Mouse (Mus musculus) CH12.LX (cell line): ENCODE measurements around the gene Ifitm7. TPM values are rescaled to one million over a fixed set of nuclear protein-coding genes. Genes with fewer than 3 reads are reported as not detected.
"Not testable (repeated sequence)": the region's sequence is repeated elsewhere in the genome, so short reads cannot be mapped to it uniquely, and the experiment has no call there.

Experiments
- DNase-seq: peaks from one replicate; pipeline ENCODE4 v3.0.0-alpha.2; 2013; ENCODE audit errors: extremely low read depth
- H3K27ac ChIP-seq: 2 replicates; pipeline ENCODE4 v1.5.1; 2012; ENCODE audit warnings: low read depth, mild to moderate bottlenecking, control low read depth, moderate library complexity; ENCODE audit not compliant: insufficient read depth
- H3K27me3 ChIP-seq: replicated peaks from 2 replicates; pipeline ENCODE3; 2012; ENCODE audit warnings: inconsistent platforms
- H3K36me3 ChIP-seq, 2 experiments: replicated peaks in 1 of 2; 2 replicates each; pipeline versions ENCODE3 to v1.6.1; 2012; ENCODE audit warnings: inconsistent platforms in 1 of 2, low read length in 1 of 2, mild to moderate bottlenecking in 1 of 2, mixed read lengths in 1 of 2, moderate library complexity in 1 of 2; ENCODE audit not compliant: control insufficient read depth in 1 of 2, insufficient read depth in 1 of 2
- H3K4me1 ChIP-seq, 2 experiments: 2 replicates each; pipeline ENCODE4 v1.6.1; 2012; ENCODE audit warnings: inconsistent platforms in 1 of 2, moderate library complexity in 1 of 2; ENCODE audit not compliant: insufficient read depth in 2 of 2, control insufficient read depth in 1 of 2
- H3K4me2 ChIP-seq: 2 replicates; pipeline ENCODE4 v1.6.1; 2012; ENCODE audit warnings: low read depth, mild to moderate bottlenecking, control low read depth; ENCODE audit not compliant: poor library complexity, insufficient read depth, severe bottlenecking
- H3K4me3 ChIP-seq, 3 experiments: fragments of 150-350 bp in 1 of 3; sonication (generic) in 1 of 3; replicated peaks in 1 of 3; 2 replicates each; pipeline versions ENCODE3 to v1.5.1; 2011 to 2012; ENCODE audit warnings: low read depth in 2 of 3, low read length in 2 of 3, mild to moderate bottlenecking in 2 of 3, moderate library complexity in 2 of 3, control low read depth in 1 of 3, improper control_type of control experiment in 1 of 3, inconsistent platforms in 1 of 3, mixed read lengths in 1 of 3; ENCODE audit not compliant: poor library complexity in 1 of 3
- H3K79me2 ChIP-seq: replicated peaks from 2 replicates; pipeline ENCODE4 v1.6.1; 2012; ENCODE audit warnings: mild to moderate bottlenecking, moderate library complexity; ENCODE audit not compliant: control insufficient read depth, poor library complexity, insufficient read depth, severe bottlenecking; ENCODE audit errors: extremely low read depth
- H3K9ac ChIP-seq: 2 replicates; pipeline ENCODE4 v1.6.1; 2012; ENCODE audit warnings: low read depth, mild to moderate bottlenecking, control low read depth, moderate library complexity; ENCODE audit not compliant: insufficient read depth
- H3K9me3 ChIP-seq: replicated peaks from 2 replicates; pipeline ENCODE3; 2012; ENCODE audit warnings: low read length, inconsistent platforms, mixed read lengths
- CHD1 ChIP-seq: IDR thresholded peaks from 2 replicates; pipeline ENCODE4 v1.6.1; 2012; ENCODE audit warnings: low read depth, low read length, improper control_type of control experiment, inconsistent platforms
- CHD2 ChIP-seq: IDR thresholded peaks from 2 replicates; pipeline ENCODE4 v1.6.1; 2011; ENCODE audit warnings: low read length, improper control_type of control experiment
- JUN ChIP-seq: IDR thresholded peaks from 2 replicates; pipeline ENCODE4 v1.6.1; 2011; ENCODE audit warnings: low read depth, mild to moderate bottlenecking, low read length, improper control_type of control experiment, moderate library complexity; ENCODE audit not compliant: insufficient read depth
- JUND ChIP-seq: conservative IDR thresholded peaks from 2 replicates; pipeline ENCODE4 v1.6.1; 2011; ENCODE audit warnings: low read depth, low read length, improper control_type of control experiment
- MAFK ChIP-seq: IDR thresholded peaks from 2 replicates; pipeline ENCODE4 v1.6.1; 2011; ENCODE audit warnings: low read length, improper control_type of control experiment; ENCODE audit not compliant: insufficient replicate concordance
- MEF2A ChIP-seq: IDR thresholded peaks from 2 replicates; pipeline ENCODE4 v1.6.1; 2014; ENCODE audit warnings: low read depth, mild to moderate bottlenecking, inconsistent platforms, low read length, improper control_type of control experiment, borderline replicate concordance
- POLR2A ChIP-seq: IDR thresholded peaks from 2 replicates; pipeline ENCODE4 v1.6.1; 2011; ENCODE audit warnings: low read depth, mild to moderate bottlenecking, improper control_type of control experiment, low read length
- POLR2AphosphoS2 ChIP-seq: IDR thresholded peaks from 2 replicates; pipeline ENCODE4 v1.6.1; 2011; ENCODE audit warnings: low read depth, low read length, improper control_type of control experiment
- SIN3A ChIP-seq: IDR thresholded peaks from 2 replicates; pipeline ENCODE4 v1.6.1; 2012; ENCODE audit warnings: low read length, improper control_type of control experiment, inconsistent platforms
- TBP ChIP-seq: conservative IDR thresholded peaks from 2 replicates; pipeline ENCODE4 v1.6.1; 2011; ENCODE audit warnings: low read depth, low read length, improper control_type of control experiment
- UBTF ChIP-seq: IDR thresholded peaks from 2 replicates; pipeline ENCODE4 v1.6.1; 2012; ENCODE audit warnings: low read depth, mild to moderate bottlenecking, inconsistent platforms, low read length, improper control_type of control experiment, moderate library complexity
- USF1 ChIP-seq: IDR thresholded peaks from 2 replicates; pipeline ENCODE4 v1.6.1; 2014; ENCODE audit warnings: low read depth, mild to moderate bottlenecking, inconsistent platforms, low read length, improper control_type of control experiment
- USF2 ChIP-seq: conservative IDR thresholded peaks from 2 replicates; pipeline ENCODE4 v1.6.1; 2011; ENCODE audit warnings: low read depth, low read length, improper control_type of control experiment
- ZKSCAN1 ChIP-seq: IDR thresholded peaks from 2 replicates; pipeline ENCODE4 v1.6.1; 2012; ENCODE audit warnings: low read depth, inconsistent platforms, low read length, improper control_type of control experiment, borderline replicate concordance
- dilution Hi-C: fragments of 300-500 bp; cut with MboI; formaldehyde crosslinking; loops from 2 replicates; pipeline ENCODE4 v1.14.3; 2020; ENCODE audit warnings: low sequenced_read_pairs; ENCODE audit not compliant: extremely low pct_unique_long_range_greater_than_20kb, extremely low pct_ligation_motif_present
- in situ Hi-C: fragments of 300-500 bp; cut with MboI; formaldehyde crosslinking; loops from 3 replicates; pipeline ENCODE4 v1.14.3; 2019; ENCODE audit warnings: low sequenced_read_pairs, low pct_ligation_motif_present, low pct_unique_long_range_greater_than_20kb, mixed read lengths
- polyA plus RNA-seq: library from polyadenylated mRNA; unstranded; fragments of >175 nt; gene quantifications from 2 replicates; pipeline ENCODE4 v1.2.1, GENCODE M21; 2012; ENCODE audit warnings: low read depth; ENCODE audit not compliant: insufficient read length
- total RNA-seq, 2 experiments: library from RNA; depleted of rRNA; stranded (reverse); fragments of 300-350 nt in 1 of 2; fragments of >200 nt in 1 of 2; gene quantifications; 2 replicates each; pipeline ENCODE4 v1.2.3; 2012 to 2014

The Ifitm7 gene
- total and polyA plus RNA-seq, 3 experiments, result not detected

DNA sequence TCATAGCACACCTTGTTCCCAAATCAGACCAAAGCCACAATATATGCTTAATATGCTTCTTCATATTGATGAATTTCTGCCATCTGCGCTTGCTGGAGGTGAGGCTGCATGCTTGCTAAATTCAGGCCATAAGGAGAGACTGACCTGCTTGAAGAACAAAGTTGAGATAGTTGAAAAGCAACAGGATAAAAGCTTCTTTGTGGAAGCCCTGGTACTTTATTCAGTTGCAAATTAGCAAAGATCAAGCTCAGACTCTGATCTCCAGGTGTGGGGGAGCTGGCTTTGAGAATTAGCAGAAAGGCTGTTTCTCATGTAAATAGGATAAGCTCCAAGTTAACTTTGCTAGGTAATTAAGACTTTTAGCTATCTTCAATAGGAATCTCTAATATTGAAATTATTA is 9.7 kb downstream of the Ifitm7 start:
- in situ Hi-C loops, H3K27ac ChIP-seq, H3K9ac ChIP-seq, H3K4me1 ChIP-seq, dilution Hi-C loops, H3K9me3 ChIP-seq, H3K4me2 ChIP-seq, H3K4me3 ChIP-seq, H3K36me3 ChIP-seq, DNase-seq, H3K79me2 ChIP-seq, H3K27me3 ChIP-seq: not testable (repeated sequence)

DNA sequence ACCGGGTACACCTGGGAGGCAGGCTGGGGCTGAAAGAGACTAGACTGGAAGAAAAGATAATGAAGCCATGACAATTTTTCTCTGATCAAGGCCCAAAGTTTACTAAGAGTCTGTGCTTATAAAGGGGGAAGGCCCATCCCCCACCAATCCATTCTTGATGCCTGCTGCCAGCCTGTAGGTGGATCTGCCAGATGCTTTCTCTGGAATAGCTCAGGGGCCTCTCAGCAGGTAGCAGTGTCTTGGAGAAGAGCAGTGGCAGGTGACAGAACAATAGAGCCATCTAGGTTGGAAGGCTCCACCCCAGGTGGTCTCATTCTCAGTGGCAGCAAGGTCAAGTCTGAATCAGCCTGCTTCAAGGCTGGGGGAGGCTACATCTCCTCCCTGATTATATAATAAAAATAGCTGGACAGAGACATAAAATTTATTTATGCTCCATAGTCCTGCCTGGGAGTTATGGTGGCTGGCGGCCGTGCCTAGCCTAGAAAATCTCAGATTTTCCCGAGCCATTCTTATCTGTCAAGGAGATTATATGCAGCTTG is 10.3 kb downstream of the Ifitm7 start:
- H3K27ac ChIP-seq, H3K4me2 ChIP-seq, dilution Hi-C loops, H3K9me3 ChIP-seq, H3K79me2 ChIP-seq, H3K4me3 ChIP-seq, H3K27me3 ChIP-seq, in situ Hi-C loops, H3K36me3 ChIP-seq, DNase-seq, H3K4me1 ChIP-seq, H3K9ac ChIP-seq: not testable (repeated sequence)

DNA sequence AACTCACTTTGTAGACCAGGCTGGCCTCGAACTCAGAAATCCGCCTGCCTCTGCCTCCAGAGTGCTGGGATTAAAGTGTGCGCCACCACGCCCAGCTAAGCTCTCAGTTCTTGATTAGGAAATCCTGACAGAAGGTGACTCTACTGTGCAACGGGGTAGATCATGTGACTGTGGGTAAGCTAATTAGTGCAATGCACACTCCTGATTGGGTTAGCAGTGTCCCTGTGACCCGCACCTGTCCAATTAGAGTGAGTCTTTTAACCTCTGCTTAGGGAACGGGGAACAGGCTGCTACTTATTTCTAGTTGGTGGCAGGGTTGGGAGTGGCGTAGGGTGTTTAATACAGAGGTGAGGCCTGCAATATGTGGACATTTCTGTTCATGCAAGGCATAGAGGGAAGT is 14.6 kb downstream of the Ifitm7 start:
- H3K27me3 ChIP-seq, result no peaks in the 10 kb centered on the region
- H3K4me3 ChIP-seq, result no peak overlapping the region
- H3K9me3 ChIP-seq, result no peaks in the 10 kb centered on the region
- H3K27ac ChIP-seq, result no peak overlapping the region
- H3K79me2 ChIP-seq, result no peaks in the 10 kb centered on the region
- in situ Hi-C loops (no loop called here), dilution Hi-C loops (no loop called here)
- no peak for DNase-seq
- H3K9ac ChIP-seq, result no peak overlapping the region
- no peak overlapping the region for H3K4me2 ChIP-seq
- H3K4me1 ChIP-seq, result peaks cover 0 to 4% of the 10 kb centered on the region in 2 experiments; a peak in 2 of 4 replicates
- no peaks in the 10 kb centered on the region for H3K36me3 ChIP-seq
- peak; percentile 22; the same call in 1 of the 2 replicates for TF ChIP-seq USF2
- no peak for TF ChIP-seq CHD1
- TF ChIP-seq USF1, result 0 out of 2 replicates have a peak, but pooled peaks have one; percentile 12
- TF ChIP-seq, all 38 proteins: peak for 2

DNA sequence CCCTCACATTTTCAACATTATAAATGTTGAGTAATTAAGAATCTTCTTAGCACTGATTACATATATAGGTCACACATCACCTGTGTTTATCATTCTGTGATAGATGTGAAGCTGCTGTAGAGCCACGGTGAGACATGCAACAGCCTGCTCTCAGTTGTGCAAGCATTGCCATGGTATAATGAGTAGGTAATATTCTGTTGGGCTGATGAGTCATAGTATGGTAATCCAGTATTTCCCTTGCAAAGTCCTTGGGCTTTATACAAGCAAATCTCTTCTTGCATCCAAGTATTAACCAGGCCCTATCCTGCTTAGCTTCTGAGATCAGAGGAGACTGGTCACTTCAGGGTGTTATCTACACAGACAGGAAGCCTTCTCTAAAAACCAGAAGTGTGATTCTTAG is 17.6 kb downstream of the Ifitm7 start:
- TF ChIP-seq CHD2, result no peak
- TF ChIP-seq JUND, result no peak
- TF ChIP-seq USF2, result no peak
- no peak for TF ChIP-seq SIN3A
- TF ChIP-seq JUN, result no peak
- no peak for TF ChIP-seq MAFK
- no peak for TF ChIP-seq UBTF
- no peak for TF ChIP-seq ZKSCAN1
- no peak for TF ChIP-seq TBP
- no peak for TF ChIP-seq MEF2A
- no peak for TF ChIP-seq POLR2A
- TF ChIP-seq POLR2AphosphoS2, result no peak
- no peak for TF ChIP-seq CHD1
- peak; percentile 30 for DNase-seq
- Histone ChIP-seq H3K9ac (no peak overlapping the region), H3K27me3 (no peaks in the 10 kb centered on the region), H3K27ac (no peak overlapping the region), H3K9me3 (no peaks in the 10 kb centered on the region), H3K4me3 (no peak overlapping the region), H3K36me3 (no peaks in the 10 kb centered on the region), H3K4me2 (no peak overlapping the region), H3K79me2 (no peaks in the 10 kb centered on the region), H3K4me1 (peaks cover 0 to 4% of the 10 kb centered on the region in 2 experiments; a peak in 2 of 4 replicates)
- dilution Hi-C loops, result no loop called here
- in situ Hi-C loops, result no loop called here
